Mouse (Mus musculus) heart, adult 2 months (tissue): ENCODE data around the gene Napsa. TPM values are rescaled to one million over a fixed set of nuclear protein-coding genes. Genes with fewer than 3 reads are reported as not detected.

Experiments
- DNase-seq, 2 experiments: peaks; one replicate each; pipeline ENCODE4 v3.0.0; 2021
- H3K27ac ChIP-seq: fragments of 200-600 bp; 2 replicates; pipeline ENCODE4 v1.8.1; 2022
- H3K27me3 ChIP-seq: fragments of 200-500 bp; 2 replicates; pipeline ENCODE4 v1.6.1; 2012; ENCODE audit warnings: mild to moderate bottlenecking, low read length, inconsistent platforms, mixed read lengths; ENCODE audit not compliant: control insufficient read depth, insufficient read depth
- H3K36me3 ChIP-seq: fragments of 200-500 bp; 2 replicates; pipeline ENCODE4 v1.6.1; 2012; ENCODE audit warnings: low read length, inconsistent platforms; ENCODE audit not compliant: control insufficient read depth, insufficient read depth
- H3K4me1 ChIP-seq: fragments of 200-500 bp; 2 replicates; pipeline ENCODE4 v1.6.1; 2011; ENCODE audit warnings: low read length; ENCODE audit not compliant: control insufficient read depth, insufficient read depth
- H3K4me3 ChIP-seq: fragments of 200-600 bp; 2 replicates; pipeline ENCODE4 v1.8.1; 2022
- H3K79me2 ChIP-seq: fragments of 200-500 bp; replicated peaks from 2 replicates; pipeline ENCODE4 v1.6.1; 2012; ENCODE audit warnings: mild to moderate bottlenecking, inconsistent platforms, low read length, moderate library complexity, mixed read lengths; ENCODE audit not compliant: control insufficient read depth, insufficient read depth
- H3K9ac ChIP-seq: fragments of 200-500 bp; 2 replicates; pipeline ENCODE4 v1.6.1; 2012; ENCODE audit warnings: low read depth, mild to moderate bottlenecking, control low read depth, inconsistent platforms, low read length, mixed read lengths
- CTCF ChIP-seq: fragments of 200-600 bp; IDR thresholded peaks from 2 replicates; pipeline ENCODE4 v1.8.1; 2022; ENCODE audit warnings: antibody characterized with exemption, mild to moderate bottlenecking, moderate library complexity
- EP300 ChIP-seq: fragments of 200-500 bp; IDR thresholded peaks from 2 replicates; pipeline ENCODE4 v1.6.1; 2011; ENCODE audit warnings: low read depth, low read length, control low read depth; ENCODE audit not compliant: insufficient read depth
- POLR2A ChIP-seq: fragments of 200-500 bp; IDR thresholded peaks from 2 replicates; pipeline ENCODE4 v1.6.1; 2011; ENCODE audit warnings: mild to moderate bottlenecking, low read depth, low read length, control low read depth; ENCODE audit not compliant: insufficient read depth
- whole genome bisulfite sequencing: fragments of 180-500 bp; shearing (Covaris S2); methylation state at CpG from one replicate; pipeline ENCODE4 v1.1.7; 2018; 5-methylcytosine and 5-hydroxymethylcytosine counted together
- intact Hi-C: fragments of 180-260 bp; cut with DNase I; formaldehyde crosslinking; loops from one replicate; pipeline ENCODE4 v1.15.1; 2025
- polyA plus RNA-seq: library from polyadenylated mRNA; depleted of rRNA; stranded (reverse); fragments of >200 nt; gene quantifications from 2 replicates; pipeline ENCODE4 v1.2.3, GENCODE M21; 2012
- total RNA-seq, 2 experiments: library from RNA; stranded (reverse); gene quantifications; 2 replicates each; pipeline ENCODE4 v1.2.3; 2021

Gene Napsa
- total and polyA plus RNA-seq, 3 experiments: 0.76 to 4.7 (median 1.3) TPM

DNA sequence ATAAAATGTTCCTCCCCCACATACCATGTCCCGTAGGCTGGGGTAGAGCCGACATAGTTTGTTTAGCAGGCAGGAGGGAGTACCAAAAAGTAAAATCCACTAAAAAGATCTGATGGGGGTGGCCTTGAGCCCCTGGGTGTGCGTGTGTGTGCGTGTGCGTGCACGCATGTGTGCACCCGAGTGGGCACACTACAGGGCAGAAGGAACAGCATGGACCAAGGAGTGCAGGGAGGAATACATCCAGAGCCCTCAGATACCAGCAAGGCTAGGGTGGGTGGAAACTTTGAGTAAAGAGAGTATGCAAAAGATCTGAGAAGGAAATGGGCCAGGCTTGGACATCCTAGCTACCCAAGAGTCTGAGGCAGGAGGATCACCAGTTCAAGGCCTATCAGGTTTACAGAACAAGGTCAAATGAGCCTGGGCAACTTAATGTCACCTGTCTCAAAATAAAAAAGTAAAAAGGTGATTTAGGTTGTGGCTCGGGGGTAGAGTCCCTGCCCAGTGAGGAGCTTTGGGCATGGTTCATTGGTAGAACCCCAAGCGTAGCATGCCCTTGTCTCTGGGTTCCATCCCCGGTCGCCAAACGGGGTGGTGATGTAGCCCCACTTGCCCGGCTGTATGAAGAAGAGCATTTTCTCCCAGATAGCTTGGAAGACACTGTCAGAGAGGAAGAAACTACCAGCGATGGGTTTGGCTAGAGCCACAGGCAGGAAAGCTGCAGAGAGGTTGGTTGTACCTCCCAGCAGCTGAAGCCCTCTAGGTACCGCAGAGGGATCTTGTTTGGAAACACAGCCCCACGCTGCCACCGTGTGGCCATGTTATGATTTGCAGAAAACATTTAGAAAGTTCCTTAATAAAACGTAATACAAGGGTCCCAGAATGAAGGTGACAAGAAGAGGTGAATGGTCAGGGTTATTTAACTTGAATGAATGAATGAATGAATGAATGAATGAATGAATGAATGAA is 11.5 kb upstream of the Napsa start:
- peak; percentile 83 for TF ChIP-seq CTCF
- TF ChIP-seq EP300: peak; percentile 78; the same call in 1 of the 2 replicates
- TF ChIP-seq POLR2A: no peak
- intact Hi-C loops: loop anchor here (1.0 to 5.0 kb wide), 2 partner anchors 39 to 298 kb away; partner anchors contain the start of gene Gm15517
- no peaks in the 10 kb centered on the region for H3K36me3 ChIP-seq
- WGBS: 52% methylated on average over 18 of the region's 18 CpGs
- H3K79me2 ChIP-seq: no peaks in the 10 kb centered on the region
- H3K4me1 ChIP-seq: no peaks in the 10 kb centered on the region
- H3K4me3 ChIP-seq: no peak overlapping the region
- peak; percentile 71 to 82 for DNase-seq
- H3K27ac ChIP-seq: no peak overlapping the region
- H3K27me3 ChIP-seq: no peaks in the 10 kb centered on the region
- H3K9ac ChIP-seq: no peak overlapping the region

DNA sequence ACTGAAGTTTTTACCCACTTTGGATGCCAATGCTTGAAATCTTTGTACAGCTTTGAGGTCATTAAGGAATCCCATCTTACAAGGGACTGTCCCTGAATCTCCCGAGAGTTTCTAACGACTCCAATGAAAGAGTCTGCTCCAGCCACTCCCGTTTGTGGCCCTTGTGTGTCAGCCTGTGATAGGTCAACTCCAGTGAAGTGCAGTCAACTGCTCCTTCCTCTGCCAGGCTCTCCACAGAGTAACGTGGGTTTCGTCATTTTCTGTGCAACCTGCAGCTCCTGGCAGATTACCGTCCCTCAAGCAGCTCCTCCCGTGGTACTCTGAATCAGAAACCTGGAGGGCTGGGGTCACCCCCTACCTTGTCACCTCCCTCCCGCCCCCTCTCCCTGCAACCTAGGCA is 8.9 kb upstream of the Napsa start:
- H3K4me3 ChIP-seq: no peak overlapping the region
- DNase-seq: no peak
- no peak overlapping the region for H3K27ac ChIP-seq
- intact Hi-C loops: loop anchor here (5.0 kb wide), 1 partner anchor 301 kb away; the partner anchor contains the start of gene Gm15517
- no peaks in the 10 kb centered on the region for H3K4me1 ChIP-seq
- no peaks in the 10 kb centered on the region for H3K27me3 ChIP-seq
- no peaks in the 10 kb centered on the region for H3K36me3 ChIP-seq
- H3K79me2 ChIP-seq: no peaks in the 10 kb centered on the region
- 43% methylated on average over 8 of the region's 8 CpGs for WGBS
- TF ChIP-seq CTCF (no peak), POLR2A (no peak)
- H3K9ac ChIP-seq: no peak overlapping the region

DNA sequence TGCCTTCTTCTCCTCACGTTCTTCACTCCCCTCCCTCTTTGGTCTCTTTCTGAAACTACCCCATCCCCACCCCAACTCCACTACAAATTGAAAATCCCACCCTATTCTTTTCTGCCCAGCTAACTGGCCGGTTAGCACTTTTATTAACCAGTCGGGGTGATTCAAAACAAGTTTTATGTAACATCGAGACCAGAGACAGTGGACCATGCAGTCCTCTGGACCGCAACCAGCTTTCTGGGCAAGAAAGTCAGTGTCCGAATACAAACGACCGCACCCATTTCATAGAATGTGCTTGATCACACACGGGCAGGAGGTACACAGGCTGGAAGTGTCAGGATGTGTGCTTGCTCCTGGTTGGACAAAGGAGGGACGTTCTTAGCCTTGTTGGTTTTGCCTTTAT is 7.7 kb upstream of the Napsa start:
- H3K36me3 ChIP-seq: no peaks in the 10 kb centered on the region
- TF ChIP-seq POLR2A (no peak), CTCF (no peak), EP300 (no peak)
- no peak overlapping the region for H3K9ac ChIP-seq
- intact Hi-C loops: loop anchor here (5.0 kb wide), 1 partner anchor 302 kb away; the partner anchor contains the start of gene Gm15517
- H3K79me2 ChIP-seq: no peaks in the 10 kb centered on the region
- DNase-seq: no peak
- H3K27ac ChIP-seq: no peak overlapping the region
- no peaks in the 10 kb centered on the region for H3K27me3 ChIP-seq
- H3K4me3 ChIP-seq: no peak overlapping the region
- no peaks in the 10 kb centered on the region for H3K4me1 ChIP-seq
- 81% methylated on average over 10 of the region's 10 CpGs for WGBS

DNA sequence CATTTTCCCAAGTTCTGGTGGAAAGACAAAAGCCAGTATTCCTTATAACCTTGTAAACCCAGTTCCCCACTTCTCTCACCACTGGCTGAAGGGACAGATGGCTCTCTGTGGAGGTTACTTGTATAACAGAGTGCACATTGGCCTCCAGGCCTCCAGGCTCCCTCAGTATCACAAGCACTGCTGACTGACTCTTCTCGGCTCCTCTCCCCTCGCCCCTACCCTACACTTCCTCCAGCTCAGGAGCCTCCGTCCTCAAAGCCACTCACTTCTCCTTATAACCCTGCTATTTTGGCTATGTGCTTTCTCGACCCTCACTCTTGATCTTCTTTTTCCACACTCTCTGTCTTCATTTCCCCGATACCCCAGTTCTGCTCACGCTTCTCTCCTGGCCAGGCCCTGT is 6.8 kb upstream of the Napsa start:
- Histone ChIP-seq H3K27ac (no peak overlapping the region), H3K9ac (no peak overlapping the region), H3K4me1 (no peaks in the 10 kb centered on the region), H3K27me3 (no peaks in the 10 kb centered on the region), H3K79me2 (no peaks in the 10 kb centered on the region), H3K36me3 (no peaks in the 10 kb centered on the region), H3K4me3 (no peak overlapping the region)
- no peak for DNase-seq
- TF ChIP-seq POLR2A: no peak
- no peak for TF ChIP-seq EP300
- TF ChIP-seq CTCF: no peak
- 50% methylated on average over 6 of the region's 6 CpGs for WGBS
- intact Hi-C loops: no loop called here

DNA sequence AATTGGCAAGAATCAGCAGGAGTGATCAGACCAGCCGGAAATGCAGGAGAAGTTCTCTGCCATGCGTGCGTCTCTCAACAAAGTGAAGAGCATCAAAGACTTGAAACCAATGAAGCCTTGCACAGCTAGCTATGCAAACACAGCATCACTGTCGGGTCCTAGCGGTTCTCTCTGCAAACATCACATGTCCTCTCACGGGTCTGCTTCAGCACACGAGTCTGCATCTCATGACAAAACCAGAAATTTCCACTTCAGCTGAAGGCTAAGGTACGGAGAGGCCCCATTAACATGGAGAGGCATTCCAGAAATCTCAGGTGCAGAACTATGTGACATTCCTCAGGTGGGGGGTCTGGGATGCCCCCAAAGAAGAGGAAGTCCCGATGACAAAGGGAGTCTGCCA is 3.4 kb upstream of the Napsa start:
- no peaks in the 10 kb centered on the region for H3K79me2 ChIP-seq
- TF ChIP-seq EP300 (no peak), CTCF (no peak), POLR2A (no peak)
- H3K4me3 ChIP-seq: no peak overlapping the region
- no peak overlapping the region for H3K27ac ChIP-seq
- H3K36me3 ChIP-seq: no peaks in the 10 kb centered on the region
- no peaks in the 10 kb centered on the region for H3K27me3 ChIP-seq
- H3K4me1 ChIP-seq: no peaks in the 10 kb centered on the region
- WGBS: 51% methylated on average over 9 of the region's 9 CpGs
- intact Hi-C loops: no loop called here
- no peak overlapping the region for H3K9ac ChIP-seq
- DNase-seq: no peak

DNA sequence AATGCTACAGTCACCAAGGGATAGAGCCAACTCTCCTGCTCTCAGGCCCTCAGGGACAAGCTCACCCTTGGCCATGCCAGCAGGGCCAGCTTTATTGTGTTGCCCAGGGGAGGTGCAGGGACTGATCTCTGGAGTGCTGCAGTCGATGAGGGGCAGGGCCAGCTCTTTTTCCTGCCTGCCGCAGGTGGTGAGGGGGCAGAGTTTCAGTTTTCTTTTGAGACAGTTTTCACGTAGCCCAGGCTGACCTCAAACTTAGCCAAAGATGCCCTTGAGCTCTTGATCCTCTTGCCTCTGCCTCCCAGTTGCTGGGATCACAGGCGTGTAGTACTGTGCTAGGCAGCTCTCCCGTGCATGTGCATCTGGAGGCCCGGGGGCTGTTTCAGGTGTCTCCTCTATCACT is 1.2 kb upstream of the Napsa start:
- Histone ChIP-seq H3K9ac (no peak overlapping the region), H3K79me2 (no peaks in the 10 kb centered on the region), H3K36me3 (no peaks in the 10 kb centered on the region), H3K27ac (no peak overlapping the region), H3K4me1 (no peaks in the 10 kb centered on the region), H3K27me3 (no peaks in the 10 kb centered on the region), H3K4me3 (no peak overlapping the region)
- intact Hi-C loops: no loop called here
- no peak for DNase-seq
- 73% methylated on average over 6 of the region's 6 CpGs for WGBS
- TF ChIP-seq CTCF (no peak), POLR2A (no peak), EP300 (no peak)
